8 mouse cellular contexts compared by ENCODE assay signal in genomic region chr4:137117471-137118331, GRCm38 (mm10).
DNase-seq lines count a peak whose midpoint lies in the region; ATAC-seq lines count a peak whose summit lies in the region.

No protein-coding gene starts in this region.

- intact Hi-C loops in heart, postnatal 10 days (cut with DNase I): no loop called here

- ATAC-seq in frontal cortex, adult (ENCODE audit: low TSS enrichment): no peak

- DNase-seq in A20 (ENCODE audit: low read depth, low spot score) (peak; percentile 75), MN1 (ENCODE audit: low spot score) (peak; percentile 87)
- peak; percentile 94 for DNase-seq in embryo, embryonic 11 days
- peak; percentile 34 to 43 for DNase-seq in heart, postnatal 10 days
- DNase-seq in kidney, postnatal 36 days: peak; percentile 61 to 83
- DNase-seq in lung, postnatal 36 days: peak; percentile 87
- peak; percentile 84 for DNase-seq in retina, embryonic 14.5 days (ENCODE audit: low spot score)

Comparison
In these comparisons a context has a peak if more than half of its experiments do, and no peak if none do; other contexts are left out.
1. DNase-seq: peak in every context shown above with its lines; median percentile 94 in embryo, embryonic 11 days; 87 in MN1; 87 in lung, postnatal 36 days; 84 in retina, embryonic 14.5 days; 75 in A20; 72 in kidney, postnatal 36 days; 38 in heart, postnatal 10 days.